Mouse (Mus musculus) kidney, embryonic 14.5 days (tissue): Measurements from ENCODE around the gene Spryd4. TPM values are rescaled to one million over a fixed set of nuclear protein-coding genes. Genes with fewer than 3 reads are reported as not detected.
"Not testable (repeated sequence)": the region's sequence is repeated elsewhere in the genome, so short reads cannot be mapped to it uniquely, and the experiment has no call there.

ENCODE experiments used
- ATAC-seq: fragments of 200-750 bp; cut with Nextera tagmentation; 2 replicates; pipeline ENCODE4 v1.8.0; 2017; ENCODE audit warnings: moderate number of reproducible peaks, mild to moderate bottlenecking, moderate TSS enrichment, moderate library complexity; ENCODE audit not compliant: low FRiP score, low TSS enrichment
- H3K27ac ChIP-seq: fragments of 300-500 bp; sonication (generic); 2 replicates; pipeline ENCODE4 v1.5.1; 2014; ENCODE audit warnings: low read depth, mild to moderate bottlenecking, low read length, moderate library complexity, mixed read lengths
- H3K27me3 ChIP-seq: fragments of 300-500 bp; sonication (generic); 2 replicates; pipeline ENCODE4 v1.6.1; 2014; ENCODE audit warnings: mild to moderate bottlenecking, low read length; ENCODE audit not compliant: control insufficient read depth, insufficient read depth
- H3K36me3 ChIP-seq: fragments of 300-500 bp; sonication (generic); 2 replicates; pipeline ENCODE4 v1.6.1; 2014; ENCODE audit warnings: low read length, mixed read lengths; ENCODE audit not compliant: control insufficient read depth, insufficient read depth
- H3K4me1 ChIP-seq: fragments of 300-500 bp; sonication (generic); 2 replicates; pipeline ENCODE4 v1.6.1; 2014; ENCODE audit warnings: low read length, mixed read lengths; ENCODE audit not compliant: control insufficient read depth, insufficient read depth
- H3K4me2 ChIP-seq: fragments of 300-500 bp; sonication (generic); replicated peaks from 2 replicates; pipeline ENCODE4 v1.6.1; 2014; ENCODE audit warnings: low read depth, mild to moderate bottlenecking, low read length
- H3K4me3 ChIP-seq: fragments of 300-500 bp; sonication (generic); 2 replicates; pipeline ENCODE4 v1.5.1; 2014; ENCODE audit warnings: mild to moderate bottlenecking, low read length
- H3K9ac ChIP-seq: fragments of 300-500 bp; sonication (generic); 2 replicates; pipeline ENCODE4 v1.6.1; 2014; ENCODE audit warnings: low read depth, mild to moderate bottlenecking, low read length, moderate library complexity
- H3K9me3 ChIP-seq: fragments of 300-500 bp; sonication (generic); 2 replicates; pipeline ENCODE4 v1.6.1; 2016; ENCODE audit warnings: low read length; ENCODE audit not compliant: control insufficient read depth
- WGBS: fragments of 180-500 bp; shearing (Covaris S2); extraction: QIAGEN DNeasy Blood & Tissue Kit; methylation state at CpG from one replicate; pipeline ENCODE4 v1.1.7; 2014; 5-methylcytosine and 5-hydroxymethylcytosine counted together
- polyA plus RNA-seq: library from polyadenylated mRNA; unstranded; fragments of >200 nt; fragmentation: Nextera tagmentation; extraction: Ambion mirVana; gene quantifications from 2 replicates; pipeline ENCODE4 v1.2.1, GENCODE M21; 2014

Spryd4 gene
- polyA plus RNA-seq, 1 experiment from 2014 or later = 34.8 TPM

- Histone ChIP-seq H3K9me3 (no peaks in the 10 kb centered on the region), H3K4me3 (peak overlapping the region; percentile 59), H3K27me3 (no peaks in the 10 kb centered on the region), H3K27ac (peak overlapping the region; percentile 92; the same call in 1 of the 2 replicates), H3K4me2 (peak overlapping the region; percentile 77), H3K36me3 (no peaks in the 10 kb centered on the region), H3K9ac (peak overlapping the region; percentile 65), H3K4me1 (peaks cover 37% of the 10 kb centered on the region)
- 12% methylated on average over 3 of the region's 3 CpGs for WGBS
- ATAC-seq = no peak
Measured at GRCm38 (mm10) chr10:128175302-128175701, 36.3 kb downstream of the Spryd4 start.

- not testable (repeated sequence) for H3K27ac ChIP-seq, H3K4me3 ChIP-seq, H3K9me3 ChIP-seq, H3K4me2 ChIP-seq, H3K9ac ChIP-seq, H3K36me3 ChIP-seq, ATAC-seq, H3K27me3 ChIP-seq
- 96% methylated on average over 10 of the region's 10 CpGs for whole genome bisulfite sequencing
- H3K4me1 ChIP-seq = peaks cover 26% of the 10 kb centered on the region
Measured at GRCm38 (mm10) chr10:128171348-128171747, 40.3 kb downstream of the Spryd4 start.

- ATAC-seq = no peak
- Histone ChIP-seq H3K27me3 (no peaks in the 10 kb centered on the region), H3K4me1 (peaks cover 5% of the 10 kb centered on the region; the same call in 1 of the 2 replicates), H3K4me3 (no peak overlapping the region), H3K9me3 (no peaks in the 10 kb centered on the region), H3K27ac (peak overlapping the region; percentile 26; the same call in 1 of the 2 replicates), H3K36me3 (no peaks in the 10 kb centered on the region), H3K4me2 (no peak overlapping the region), H3K9ac (no peak overlapping the region)
- WGBS = 28% methylated on average over 6 of the region's 6 CpGs
Measured at GRCm38 (mm10) chr10:128167091-128167490, 44.5 kb downstream of the Spryd4 start.

GRCm38 (mm10) chr10:128165726-128166125 lies 45.9 kb downstream of the Spryd4 start:
- H3K9me3 ChIP-seq, H3K4me3 ChIP-seq, H3K27ac ChIP-seq, H3K27me3 ChIP-seq, H3K4me2 ChIP-seq, H3K36me3 ChIP-seq, H3K9ac ChIP-seq, ATAC-seq, H3K4me1 ChIP-seq: not testable (repeated sequence)
- WGBS = 77% methylated on average over 2 of the region's 3 CpGs

Other genes starting within 250 kb of the Spryd4 start
- gene Hsd17b6, start 204.2 kb downstream of the Spryd4 start, polyA plus RNA-seq = not detected in 2 replicates
- 98.1 and 100.0 TPM in 2 replicates for gene Prim1, start 196.6 kb downstream of the Spryd4 start, polyA plus RNA-seq
- gene Naca, start 176.2 kb downstream of the Spryd4 start, polyA plus RNA-seq = 967 and 1,287 TPM in 2 replicates
- 566 and 622 TPM in 2 replicates for gene Ptges3, start 152.9 kb downstream of the Spryd4 start, polyA plus RNA-seq
- 2,294 and 2,764 TPM in 2 replicates for gene Atp5b, start 128.5 kb downstream of the Spryd4 start, polyA plus RNA-seq
- gene Baz2a, start 120.2 kb downstream of the Spryd4 start, polyA plus RNA-seq = 17.6 and 33.7 TPM in 2 replicates
- 35.6 and 36.0 TPM in 2 replicates for gene Rbms2, start 31.5 kb downstream of the Spryd4 start, polyA plus RNA-seq
- 0.89 and 1.1 TPM in 2 replicates for gene Gls2, start 17.4 kb downstream of the Spryd4 start, polyA plus RNA-seq
- not detected in 2 replicates for gene Mip, start 14.0 kb upstream of the Spryd4 start, polyA plus RNA-seq
- 47.8 and 68.2 TPM in 2 replicates for gene Timeless, start 20.3 kb upstream of the Spryd4 start, polyA plus RNA-seq
- gene Apon, start 42.3 kb upstream of the Spryd4 start, polyA plus RNA-seq = 0.29 and 0.70 TPM in 2 replicates
- gene Apof, start 56.9 kb upstream of the Spryd4 start, polyA plus RNA-seq = not detected in 2 replicates
- 8.4 and 11.8 TPM in 2 replicates for gene Stat2, start 58.8 kb upstream of the Spryd4 start, polyA plus RNA-seq
- 0.24 and 0.29 TPM in 2 replicates for gene Il23a, start 86.9 kb upstream of the Spryd4 start, polyA plus RNA-seq
- gene Pan2, start 91.5 kb upstream of the Spryd4 start, polyA plus RNA-seq = 32.6 and 44.0 TPM in 2 replicates
- gene Cnpy2, start 110.7 kb upstream of the Spryd4 start, polyA plus RNA-seq = 347 and 389 TPM in 2 replicates
- 135 and 225 TPM in 2 replicates for gene Cs, start 125.9 kb upstream of the Spryd4 start, polyA plus RNA-seq
- 15.5 and 18.6 TPM in 2 replicates for gene Coq10a, start 157.2 kb upstream of the Spryd4 start, polyA plus RNA-seq
- 12.7 and 19.3 TPM in 2 replicates for gene Ankrd52, start 165.3 kb upstream of the Spryd4 start, polyA plus RNA-seq
- 15.1 and 22.6 TPM in 2 replicates for gene Slc39a5, start 189.4 kb upstream of the Spryd4 start, polyA plus RNA-seq
- 87.8 and 103 TPM in 2 replicates for gene Nabp2, start 199.7 kb upstream of the Spryd4 start, polyA plus RNA-seq
- 35.6 and 36.4 TPM in 2 replicates for gene Rnf41, start 199.8 kb upstream of the Spryd4 start, polyA plus RNA-seq
- gene Smarcc2, start 247.4 kb upstream of the Spryd4 start, polyA plus RNA-seq = 64.8 and 96.7 TPM in 2 replicates